Mouse (Mus musculus) MEL-GATA-1-ER (cell line): ENCODE measurements around the gene Milr1.
"Not testable (repeated sequence)": the region's sequence is repeated elsewhere in the genome, so short reads cannot be mapped to it uniquely, and the experiment has no call there.

Source experiments
- DNase-seq: peaks from one replicate; pipeline ENCODE4 v3.0.0-alpha.2; 2012; ENCODE audit warnings: low read depth; ENCODE audit errors: extremely low read depth

Gene Milr1

GRCm38 (mm10) chr11:106751039-106752018 is at the start of gene Milr1:
Gene Milr1 (plus strand): TSS chr11:106751226.
- no peak for DNase-seq

DNA sequence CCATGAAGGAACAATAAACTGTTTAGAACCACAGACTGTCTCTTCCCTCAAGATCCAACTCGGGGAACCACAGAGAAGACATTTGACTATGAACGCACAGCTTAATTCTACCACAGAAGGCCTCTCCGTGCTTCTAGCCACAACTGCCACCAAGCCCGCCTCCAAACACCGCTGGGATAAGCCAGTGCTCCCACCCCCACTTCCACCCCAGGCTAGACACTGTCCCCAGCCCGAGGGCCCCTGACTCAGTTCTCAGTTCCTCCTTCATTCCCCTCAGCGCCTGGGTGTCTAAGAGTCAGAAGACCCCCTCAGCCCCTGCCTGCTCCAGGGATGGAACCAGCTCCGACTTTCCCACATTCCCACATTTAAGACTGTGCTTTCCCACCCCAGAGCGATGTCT is 49.4 kb upstream of the Milr1 start:
- DNase-seq = no peak

GRCm38 (mm10) chr11:106702584-106702983 is 48.4 kb upstream of the Milr1 start:
- DNase-seq = no peak

DNA sequence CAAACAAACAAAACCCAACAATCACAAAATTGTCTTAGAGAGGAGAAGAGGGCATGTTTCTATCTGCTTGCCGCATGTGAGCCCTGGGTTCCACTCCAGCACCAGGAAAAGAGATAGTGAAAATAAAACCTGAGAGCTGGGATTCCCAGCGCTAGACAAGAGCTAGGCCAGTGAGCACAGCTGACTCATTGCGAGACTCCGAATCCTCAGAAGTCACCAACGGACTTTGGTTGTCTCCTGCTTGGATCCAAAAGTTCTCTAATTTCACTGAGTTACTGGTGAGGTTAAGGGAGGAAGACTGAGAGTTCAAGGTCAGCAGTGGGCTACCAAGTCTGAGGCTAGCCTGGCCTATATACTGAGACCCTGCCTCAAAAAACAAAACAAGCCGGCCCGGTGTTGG is 47.1 kb upstream of the Milr1 start:
- DNase-seq = no peak

GRCm38 (mm10) chr11:106704399-106705111 is 46.5 kb upstream of the Milr1 start:
- no peak for DNase-seq

- DNase-seq = no peak
These were observed 44.8 kb upstream of the Milr1 start for GRCm38 (mm10) chr11:106706212-106706611.

DNA sequence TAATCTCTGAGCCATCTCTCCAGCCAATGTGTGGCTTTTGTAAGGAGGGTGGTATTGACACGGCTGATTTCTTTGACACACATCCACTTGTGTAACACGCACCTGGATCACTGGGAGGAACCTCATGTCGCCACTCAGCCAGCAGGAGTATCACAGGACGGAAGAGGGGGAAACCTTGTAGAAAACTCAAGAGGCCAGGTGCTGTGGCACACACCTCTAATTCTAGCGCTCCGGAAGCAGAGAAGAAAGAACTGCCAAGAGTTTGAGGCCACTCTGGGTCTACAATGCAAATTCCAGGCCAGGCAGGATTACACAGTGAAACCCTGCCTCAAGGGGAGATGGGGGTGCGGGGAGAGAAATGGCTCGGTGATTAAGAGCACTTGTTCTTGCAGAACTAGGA is 43.9 kb upstream of the Milr1 start:
- no peak for DNase-seq

DNA sequence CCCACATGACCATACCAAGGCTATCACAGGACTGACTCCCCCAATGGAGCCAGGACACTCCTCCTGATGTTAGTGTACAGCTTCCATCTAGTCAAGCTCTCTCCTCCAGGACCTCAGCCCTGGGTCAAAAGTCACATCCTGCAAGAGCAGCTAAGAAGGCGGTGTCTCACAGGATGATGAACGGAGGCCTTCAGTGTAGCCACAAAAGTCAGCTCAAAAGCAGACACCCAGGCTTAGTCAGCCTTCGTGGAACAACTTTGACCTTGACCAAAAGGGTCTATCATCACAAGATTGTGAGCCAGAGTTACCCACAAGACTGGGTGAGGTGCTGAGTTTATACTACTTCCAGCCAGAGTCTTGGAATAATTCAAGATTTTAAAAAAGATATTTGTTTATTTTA is 43.2 kb upstream of the Milr1 start:
- DNase-seq = no peak

GRCm38 (mm10) chr11:106709227-106709985 is 41.6 kb upstream of the Milr1 start:
- DNase-seq = no peak

GRCm38 (mm10) chr11:106710789-106711188 is 40.2 kb upstream of the Milr1 start:
- no peak for DNase-seq

DNA sequence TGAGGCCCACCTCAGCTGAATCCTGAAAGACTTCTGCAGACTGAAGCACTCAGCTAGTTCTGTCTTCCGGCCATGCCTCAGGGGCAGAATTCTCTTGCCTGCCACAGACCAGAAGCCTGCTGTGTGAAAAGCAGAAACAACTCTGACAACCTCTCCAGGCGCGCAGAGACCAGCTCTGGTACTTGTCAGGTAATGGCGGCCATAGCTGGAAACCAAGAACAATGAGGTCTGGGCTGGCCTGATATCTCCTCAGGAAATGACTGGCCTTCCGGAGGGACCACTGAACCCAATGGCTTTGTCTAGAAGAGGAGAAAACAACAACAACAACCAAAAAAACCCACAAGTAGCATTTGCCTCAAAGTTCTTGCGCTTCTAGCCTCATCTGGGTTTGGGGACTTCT is 36.0 kb upstream of the Milr1 start:
- DNase-seq = no peak

DNA sequence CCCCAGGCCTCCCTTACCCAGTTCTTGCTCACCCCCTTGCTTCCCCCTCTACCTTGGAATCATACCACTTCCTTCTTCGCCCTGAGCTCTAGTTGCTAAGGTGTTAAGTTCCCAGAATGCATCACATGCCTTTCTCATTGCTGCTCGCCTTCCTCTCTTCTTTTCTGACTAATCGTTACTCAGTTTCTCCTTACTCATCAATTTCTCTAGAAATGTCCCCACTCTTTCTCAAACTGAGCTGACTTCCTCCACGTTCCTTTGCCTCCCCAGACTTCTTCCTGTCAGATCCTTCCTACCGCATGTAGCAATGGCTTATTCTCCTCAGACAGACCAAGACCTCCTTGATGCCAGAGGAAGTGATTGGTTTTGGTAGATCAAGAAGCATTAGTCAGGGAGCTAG is 34.5 kb upstream of the Milr1 start:
- DNase-seq = no peak

- no peak for DNase-seq
These were observed 30.6 kb upstream of the Milr1 start for GRCm38 (mm10) chr11:106720379-106720778.

GRCm38 (mm10) chr11:106722831-106723361 is 28.1 kb upstream of the Milr1 start:
- no peak for DNase-seq

DNA sequence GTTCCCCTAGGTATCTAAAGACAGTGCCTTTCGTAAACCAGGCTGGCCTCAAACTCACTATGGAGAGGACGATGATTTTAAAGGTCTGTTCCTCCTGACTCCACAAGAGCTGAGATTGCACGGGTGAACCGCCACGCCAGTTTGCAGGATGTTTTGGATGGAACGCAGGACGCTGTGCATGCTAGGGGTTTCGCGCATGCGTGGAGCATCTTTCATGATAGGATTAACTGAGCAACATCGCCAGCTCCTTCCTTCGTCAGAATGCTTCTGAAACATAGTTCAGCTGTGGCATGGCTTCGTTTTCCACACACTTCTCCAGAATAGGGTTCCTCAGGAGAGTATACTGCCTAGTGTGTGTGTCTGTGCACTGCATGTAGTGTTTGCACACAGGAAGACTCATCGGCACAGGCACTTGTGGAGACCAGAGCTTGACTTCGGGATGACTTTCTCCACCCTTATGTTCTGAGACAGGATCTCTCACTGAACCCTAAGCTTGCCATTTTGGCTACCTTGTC is 27.4 kb upstream of the Milr1 start:
- no peak for DNase-seq

GRCm38 (mm10) chr11:106724176-106724915 is 26.7 kb upstream of the Milr1 start:
- no peak for DNase-seq

- DNase-seq = not testable (repeated sequence)
These were observed 26.1 kb upstream of the Milr1 start for GRCm38 (mm10) chr11:106724916-106725235.

- DNase-seq = no peak
These were observed 23.1 kb upstream of the Milr1 start for GRCm38 (mm10) chr11:106727967-106728366.

DNA sequence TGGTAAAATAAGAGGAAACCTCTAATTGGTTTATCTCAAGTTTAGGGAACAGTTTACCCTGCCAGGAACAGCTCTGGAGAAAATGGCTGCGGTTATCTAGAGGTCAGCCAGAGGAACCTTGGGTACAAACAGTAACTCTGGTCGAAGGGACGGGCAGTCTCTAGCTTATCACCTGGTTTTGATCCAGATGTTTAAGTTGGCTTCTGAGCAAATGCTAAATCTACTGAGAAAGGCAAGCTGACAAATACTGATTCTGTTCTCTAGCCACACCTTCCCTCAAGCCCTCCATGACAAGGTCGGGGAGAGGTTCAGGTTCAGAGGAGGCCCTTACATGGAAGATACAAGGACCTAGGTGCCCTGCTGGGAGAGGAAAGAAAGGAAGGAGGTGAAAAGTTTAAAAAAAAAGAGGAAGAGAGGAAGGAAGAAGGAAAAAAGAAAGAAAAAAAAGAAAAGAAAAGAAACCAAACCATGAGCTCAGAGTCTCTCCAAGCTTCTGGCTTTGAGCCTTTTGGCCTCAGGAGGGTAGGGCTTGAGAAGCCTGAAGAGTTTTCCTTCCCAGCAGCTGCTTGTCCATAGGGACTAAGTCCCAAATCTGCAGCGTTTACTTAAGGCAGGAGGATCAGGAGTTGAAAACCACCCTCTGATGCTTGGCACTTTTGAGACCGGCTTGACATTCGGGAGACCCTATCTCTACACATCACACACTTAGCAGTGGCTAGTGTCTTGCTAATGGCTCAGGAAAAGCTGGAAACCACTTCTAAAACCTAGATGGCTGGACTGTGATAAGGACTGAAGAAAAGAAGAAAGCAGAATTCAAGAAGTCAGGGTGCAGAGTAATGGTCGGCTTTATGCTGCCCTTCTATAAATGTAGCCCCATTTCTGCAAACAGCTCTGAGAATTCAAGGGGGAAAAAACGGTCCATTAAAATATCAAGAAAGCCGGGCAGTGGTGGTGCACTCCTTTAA is 22.3 kb upstream of the Milr1 start:
- no peak for DNase-seq

GRCm38 (mm10) chr11:106729656-106730055 is 21.4 kb upstream of the Milr1 start:
- no peak for DNase-seq
